Mouse (Mus musculus): ENCODE results near the gene Afdn. TPM values are rescaled to one million over a fixed set of nuclear protein-coding genes. Genes with fewer than 3 reads are reported as not detected.

The Afdn gene
- polyA plus RNA-seq, 1 experiment from 2014 or later, result 92.6 TPM

- Histone ChIP-seq H3K27ac (ENCODE audit: low read length) (no peak overlapping the region), H3K36me3 (ENCODE audit: control insufficient read depth, insufficient read depth, low read length) (peaks cover 31% of the 10 kb centered on the region), H3K9ac (ENCODE audit: low read length) (no peak overlapping the region), H3K4me1 (replicated peaks; ENCODE audit: control insufficient read depth, insufficient read depth, low read length) (no peaks in the 10 kb centered on the region), H3K27me3 (ENCODE audit: control insufficient read depth, insufficient read depth, low read depth, low read length) (no peaks in the 10 kb centered on the region), H3K4me2 (ENCODE audit: low read depth, low read length) (no peak overlapping the region), H3K9me3 (ENCODE audit: control insufficient read depth, low read length) (no peaks in the 10 kb centered on the region), H3K4me3 (ENCODE audit: low read length) (no peak overlapping the region)
- ATAC-seq (ENCODE audit: low read depth), result no peak
- WGBS, result 82% methylated on average over 5 of the region's 5 CpGs
These were observed 96.2 kb downstream of the Afdn start for GRCm38 (mm10) chr17:13856429-13857090.

- peaks cover 19% of the 10 kb centered on the region for H3K36me3 ChIP-seq (ENCODE audit: control insufficient read depth, insufficient read depth, low read length)
- H3K4me2 ChIP-seq (ENCODE audit: low read depth, low read length), result no peak overlapping the region
- H3K4me3 ChIP-seq (ENCODE audit: low read length), result no peak overlapping the region
- no peak overlapping the region for H3K27ac ChIP-seq (ENCODE audit: low read length)
- no peaks in the 10 kb centered on the region for H3K27me3 ChIP-seq (ENCODE audit: control insufficient read depth, insufficient read depth, low read depth, low read length)
- peaks cover 10% of the 10 kb centered on the region for H3K4me1 ChIP-seq (replicated peaks; ENCODE audit: control insufficient read depth, insufficient read depth, low read length)
- H3K9ac ChIP-seq (ENCODE audit: low read length), result no peak overlapping the region
- ATAC-seq (ENCODE audit: low read depth), result no peak
- WGBS, result 88% methylated on average over 5 of the region's 5 CpGs
- H3K9me3 ChIP-seq (ENCODE audit: control insufficient read depth, low read length), result no peaks in the 10 kb centered on the region
These were observed 105.0 kb downstream of the Afdn start for GRCm38 (mm10) chr17:13865340-13865739.

DNA sequence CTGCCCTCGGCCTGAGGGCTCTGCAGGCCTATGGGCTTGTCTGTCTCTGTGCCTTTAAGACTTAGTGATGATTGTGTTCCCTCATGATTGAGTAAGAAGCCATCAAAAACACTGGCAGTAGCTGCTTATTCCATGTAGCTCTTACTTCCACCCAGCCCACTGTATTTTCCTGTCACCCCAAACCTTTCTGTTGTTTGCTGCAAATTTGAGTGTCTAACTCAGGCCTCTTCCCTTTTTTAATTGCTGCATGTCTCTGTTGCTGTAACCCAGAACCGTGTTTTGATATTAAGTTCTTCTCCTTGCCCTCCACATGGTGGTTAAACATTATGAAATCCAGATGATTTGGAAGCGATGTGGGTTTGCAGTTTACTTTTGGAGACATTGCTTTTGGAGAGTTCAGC is 106.6 kb downstream of the Afdn start:
- no peaks in the 10 kb centered on the region for H3K9me3 ChIP-seq (ENCODE audit: control insufficient read depth, low read length)
- peak overlapping the region; percentile 77 for H3K27ac ChIP-seq (ENCODE audit: low read length)
- H3K4me1 ChIP-seq (replicated peaks; ENCODE audit: control insufficient read depth, insufficient read depth, low read length), result peaks cover 10% of the 10 kb centered on the region
- H3K9ac ChIP-seq (ENCODE audit: low read length), result no peak overlapping the region
- WGBS, result 62% methylated on average over 3 of the region's 3 CpGs
- H3K36me3 ChIP-seq (ENCODE audit: control insufficient read depth, insufficient read depth, low read length), result peaks cover 15% of the 10 kb centered on the region
- no peak overlapping the region for H3K4me3 ChIP-seq (ENCODE audit: low read length)
- H3K4me2 ChIP-seq (ENCODE audit: low read depth, low read length), result no peak overlapping the region
- H3K27me3 ChIP-seq (ENCODE audit: control insufficient read depth, insufficient read depth, low read depth, low read length), result no peaks in the 10 kb centered on the region
- peak; percentile 61 for ATAC-seq (ENCODE audit: low read depth)

DNA sequence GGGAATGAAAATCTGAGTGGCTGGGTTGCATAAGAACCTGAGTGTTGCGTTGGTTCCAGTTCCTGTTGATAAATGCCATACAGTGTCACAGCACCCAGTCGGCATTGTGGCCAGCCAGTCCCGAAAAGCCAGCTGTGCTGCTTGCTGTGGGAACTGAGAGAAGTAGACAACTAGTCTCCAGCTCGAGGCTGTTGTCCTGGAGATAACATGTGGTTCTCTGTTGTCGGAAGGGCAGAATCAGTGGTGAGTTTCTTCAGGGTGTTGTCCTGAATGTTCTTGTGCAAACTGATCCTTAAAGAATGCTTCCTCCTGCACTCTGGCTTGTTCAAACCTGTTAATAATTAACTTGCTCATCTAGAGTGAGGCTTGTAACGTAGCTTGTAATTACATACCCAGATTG is 107.1 kb downstream of the Afdn start:
- Histone ChIP-seq H3K4me2 (ENCODE audit: low read depth, low read length) (no peak overlapping the region), H3K36me3 (ENCODE audit: control insufficient read depth, insufficient read depth, low read length) (peaks cover 15% of the 10 kb centered on the region), H3K4me3 (ENCODE audit: low read length) (no peak overlapping the region), H3K27me3 (ENCODE audit: control insufficient read depth, insufficient read depth, low read depth, low read length) (no peaks in the 10 kb centered on the region), H3K27ac (ENCODE audit: low read length) (peak overlapping the region; percentile 77), H3K9me3 (ENCODE audit: control insufficient read depth, low read length) (no peaks in the 10 kb centered on the region), H3K4me1 (replicated peaks; ENCODE audit: control insufficient read depth, insufficient read depth, low read length) (peaks cover 10% of the 10 kb centered on the region), H3K9ac (ENCODE audit: low read length) (no peak overlapping the region)
- ATAC-seq (ENCODE audit: low read depth), result peak; percentile 64
- 34% methylated on average over 6 of the region's 6 CpGs for WGBS

GRCm38 (mm10) chr17:13870236-13870635 is 109.9 kb downstream of the Afdn start:
- H3K4me2 ChIP-seq (ENCODE audit: low read depth, low read length), result no peak overlapping the region
- peaks cover 8% of the 10 kb centered on the region for H3K36me3 ChIP-seq (ENCODE audit: control insufficient read depth, insufficient read depth, low read length)
- no peak overlapping the region for H3K4me3 ChIP-seq (ENCODE audit: low read length)
- no peak overlapping the region for H3K9ac ChIP-seq (ENCODE audit: low read length)
- H3K27me3 ChIP-seq (ENCODE audit: control insufficient read depth, insufficient read depth, low read depth, low read length), result no peaks in the 10 kb centered on the region
- H3K27ac ChIP-seq (ENCODE audit: low read length), result no peak overlapping the region
- WGBS, result 90% methylated on average over 1 of the region's 1 CpGs
- H3K9me3 ChIP-seq (ENCODE audit: control insufficient read depth, low read length), result no peaks in the 10 kb centered on the region
- ATAC-seq (ENCODE audit: low read depth), result no peak
- peaks cover 10% of the 10 kb centered on the region for H3K4me1 ChIP-seq (replicated peaks; ENCODE audit: control insufficient read depth, insufficient read depth, low read length)

- Histone ChIP-seq H3K4me2 (ENCODE audit: low read depth, low read length) (no peak overlapping the region), H3K27me3 (ENCODE audit: control insufficient read depth, insufficient read depth, low read depth, low read length) (no peaks in the 10 kb centered on the region), H3K36me3 (ENCODE audit: control insufficient read depth, insufficient read depth, low read length) (peaks cover 10% of the 10 kb centered on the region), H3K9me3 (ENCODE audit: control insufficient read depth, low read length) (no peaks in the 10 kb centered on the region), H3K9ac (ENCODE audit: low read length) (no peak overlapping the region), H3K4me1 (replicated peaks; ENCODE audit: control insufficient read depth, insufficient read depth, low read length) (no peaks in the 10 kb centered on the region), H3K4me3 (ENCODE audit: low read length) (no peak overlapping the region), H3K27ac (ENCODE audit: low read length) (no peak overlapping the region)
- WGBS, result 74% methylated on average over 1 of the region's 1 CpGs
- peak; percentile 62 for ATAC-seq (ENCODE audit: low read depth)
These were observed 113.9 kb downstream of the Afdn start for GRCm38 (mm10) chr17:13874245-13874644.

DNA sequence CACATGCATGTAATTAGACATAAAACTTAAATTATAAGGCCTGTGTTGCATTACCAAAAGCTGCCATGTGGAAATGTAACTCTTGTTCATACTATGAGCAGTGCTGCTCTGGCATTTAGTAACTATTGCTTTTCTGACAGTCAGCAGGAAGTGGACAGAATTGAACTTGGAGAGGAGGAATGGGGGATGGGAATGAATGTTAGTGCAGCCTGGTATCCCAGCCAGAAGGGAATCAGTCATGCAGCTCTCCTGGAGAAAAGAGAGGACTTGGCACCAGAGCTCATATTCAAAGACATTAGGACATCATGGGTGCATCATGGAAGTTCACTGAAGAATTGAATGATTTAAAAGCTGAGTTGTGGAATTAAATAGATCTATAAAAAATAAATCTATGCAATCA is 117.1 kb downstream of the Afdn start:
- no peak overlapping the region for H3K4me3 ChIP-seq (ENCODE audit: low read length)
- H3K9me3 ChIP-seq (ENCODE audit: control insufficient read depth, low read length), result no peaks in the 10 kb centered on the region
- no peak overlapping the region for H3K9ac ChIP-seq (ENCODE audit: low read length)
- H3K27ac ChIP-seq (ENCODE audit: low read length), result no peak overlapping the region
- ATAC-seq (ENCODE audit: low read depth), result no peak
- no peak overlapping the region for H3K4me2 ChIP-seq (ENCODE audit: low read depth, low read length)
- H3K4me1 ChIP-seq (replicated peaks; ENCODE audit: control insufficient read depth, insufficient read depth, low read length), result no peaks in the 10 kb centered on the region
- peaks cover 15% of the 10 kb centered on the region for H3K36me3 ChIP-seq (ENCODE audit: control insufficient read depth, insufficient read depth, low read length)
- H3K27me3 ChIP-seq (ENCODE audit: control insufficient read depth, insufficient read depth, low read depth, low read length), result no peaks in the 10 kb centered on the region

DNA sequence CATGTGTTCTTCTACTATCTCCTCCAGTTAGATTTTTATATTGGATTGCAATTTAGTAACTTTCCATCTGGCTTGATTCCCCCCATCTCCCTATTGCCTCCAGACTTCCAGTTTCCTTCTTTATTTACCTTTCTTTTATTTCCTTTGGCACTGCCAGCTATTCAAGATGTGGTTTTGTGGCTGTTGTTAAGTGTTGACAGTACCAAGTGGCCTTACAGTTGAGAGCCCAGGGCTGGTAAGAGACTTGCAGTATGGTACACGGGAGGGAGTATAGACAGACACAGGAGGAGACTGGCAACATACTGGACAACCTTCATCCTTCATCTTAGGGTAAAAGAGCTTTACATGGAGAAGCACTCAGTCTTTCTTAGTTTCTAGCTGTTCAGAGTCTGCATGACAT is 119.4 kb downstream of the Afdn start:
- Histone ChIP-seq H3K4me1 (replicated peaks; ENCODE audit: control insufficient read depth, insufficient read depth, low read length) (no peaks in the 10 kb centered on the region), H3K9ac (ENCODE audit: low read length) (no peak overlapping the region), H3K27me3 (ENCODE audit: control insufficient read depth, insufficient read depth, low read depth, low read length) (no peaks in the 10 kb centered on the region), H3K4me3 (ENCODE audit: low read length) (no peak overlapping the region), H3K9me3 (ENCODE audit: control insufficient read depth, low read length) (no peaks in the 10 kb centered on the region), H3K27ac (ENCODE audit: low read length) (no peak overlapping the region), H3K4me2 (ENCODE audit: low read depth, low read length) (no peak overlapping the region), H3K36me3 (ENCODE audit: control insufficient read depth, insufficient read depth, low read length) (peaks cover 24% of the 10 kb centered on the region)
- 45% methylated on average over 1 of the region's 1 CpGs for WGBS
- ATAC-seq (ENCODE audit: low read depth), result 0 out of 2 replicates have a peak, but pooled peaks have one; percentile 41

- H3K4me2 ChIP-seq (ENCODE audit: low read depth, low read length), result no peak overlapping the region
- H3K4me1 ChIP-seq (replicated peaks; ENCODE audit: control insufficient read depth, insufficient read depth, low read length), result no peaks in the 10 kb centered on the region
- no peak overlapping the region for H3K9ac ChIP-seq (ENCODE audit: low read length)
- WGBS, result 89% methylated on average over 5 of the region's 5 CpGs
- ATAC-seq (ENCODE audit: low read depth), result no peak
- H3K27me3 ChIP-seq (ENCODE audit: control insufficient read depth, insufficient read depth, low read depth, low read length), result no peaks in the 10 kb centered on the region
- no peaks in the 10 kb centered on the region for H3K9me3 ChIP-seq (ENCODE audit: control insufficient read depth, low read length)
- no peak overlapping the region for H3K27ac ChIP-seq (ENCODE audit: low read length)
- H3K36me3 ChIP-seq (ENCODE audit: control insufficient read depth, insufficient read depth, low read length), result peaks cover 30% of the 10 kb centered on the region
- no peak overlapping the region for H3K4me3 ChIP-seq (ENCODE audit: low read length)
These were observed 123.2 kb downstream of the Afdn start for GRCm38 (mm10) chr17:13883540-13883939.
